Mouse (Mus musculus) hindbrain, embryonic 13.5 days (tissue): ENCODE measurements around the gene Pkd1l1. TPM values are rescaled to one million over a fixed set of nuclear protein-coding genes. Genes with fewer than 3 reads are reported as not detected.

ENCODE experiments used
- polyA plus RNA-seq: library from polyadenylated mRNA; unstranded; fragments of >200 nt; fragmentation: Nextera tagmentation; extraction: Ambion mirVana; gene quantifications from 2 replicates; pipeline ENCODE4 v1.2.1, GENCODE M21; 2015

The Pkd1l1 gene
- polyA plus RNA-seq, 1 experiment from 2014 or later = 0.08 TPM

Other genes starting within 250 kb of the Pkd1l1 start
- gene Hus1, start 37.9 kb upstream of the Pkd1l1 start, polyA plus RNA-seq = 9.7 and 9.9 TPM in 2 replicates
- 0.96 and 1.5 TPM in 2 replicates for gene Gm11992, start 75.3 kb upstream of the Pkd1l1 start, polyA plus RNA-seq
- 0.17 and 0.32 TPM in 2 replicates for gene Sun3, start 75.7 kb upstream of the Pkd1l1 start, polyA plus RNA-seq
- gene Upp1, start 144.8 kb upstream of the Pkd1l1 start, polyA plus RNA-seq = 2.0 and 2.8 TPM in 2 replicates
- gene Abca13, start 218.7 kb upstream of the Pkd1l1 start, polyA plus RNA-seq = 0.01 and 0.03 TPM in 2 replicates